Mouse (Mus musculus) layer of hippocampus, adult 11-12 months (tissue): ENCODE results near the gene Lmcd1.

Experiments used
- DNase-seq: peaks from one replicate; pipeline ENCODE4 v3.0.0; 2022; ENCODE audit warnings: low spot score

Gene Lmcd1

DNA sequence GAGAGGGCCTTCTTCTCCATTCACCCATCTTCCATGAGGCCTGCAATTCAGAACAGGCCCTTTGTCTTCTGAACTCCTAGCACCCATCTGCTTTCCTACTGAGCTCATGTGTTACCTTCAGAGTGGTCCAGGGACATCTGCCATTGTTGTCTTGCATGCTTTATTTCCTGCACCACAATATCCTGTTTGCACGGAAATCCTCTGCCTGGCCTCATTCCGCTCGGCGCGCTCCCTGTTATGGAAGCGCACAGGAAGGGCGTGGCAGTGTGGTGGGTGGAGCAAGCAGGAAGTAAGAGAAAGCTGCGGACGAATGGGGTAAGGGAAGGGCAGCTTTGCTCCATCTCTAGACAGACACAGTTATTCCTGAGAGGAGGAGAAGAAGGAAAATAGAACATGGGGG lies 14.1 kb downstream of the Lmcd1 start:
- no peak for DNase-seq

DNA sequence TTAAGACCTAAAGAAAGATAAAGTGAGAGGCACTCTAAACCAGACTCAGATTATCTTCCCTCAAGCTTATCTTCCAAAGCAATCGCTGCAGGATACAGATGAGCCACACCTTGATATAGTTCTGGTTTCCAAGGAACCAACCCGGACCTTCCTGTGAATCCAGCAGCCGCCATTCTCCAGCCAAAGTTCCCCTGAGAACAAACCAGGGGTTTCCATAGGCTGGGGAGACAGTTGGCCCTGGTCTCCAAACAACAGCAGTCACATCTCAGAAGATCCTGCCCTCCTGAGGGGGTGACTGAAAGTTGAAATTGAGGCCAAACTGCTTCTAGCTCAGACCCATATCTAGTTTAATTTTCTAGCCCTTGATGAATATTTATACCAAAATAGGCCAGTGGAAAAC lies 14.7 kb downstream of the Lmcd1 start:
- DNase-seq, result no peak

GRCm38 (mm10) chr6:112291146-112291545 lies 17.6 kb downstream of the Lmcd1 start:
- DNase-seq, result no peak

- DNase-seq, result no peak
These were observed 19.8 kb downstream of the Lmcd1 start for GRCm38 (mm10) chr6:112293320-112293719.

- no peak for DNase-seq
These were observed 21.7 kb downstream of the Lmcd1 start for GRCm38 (mm10) chr6:112295269-112295668.

GRCm38 (mm10) chr6:112300146-112300545 lies 26.6 kb downstream of the Lmcd1 start:
- DNase-seq, result no peak

DNA sequence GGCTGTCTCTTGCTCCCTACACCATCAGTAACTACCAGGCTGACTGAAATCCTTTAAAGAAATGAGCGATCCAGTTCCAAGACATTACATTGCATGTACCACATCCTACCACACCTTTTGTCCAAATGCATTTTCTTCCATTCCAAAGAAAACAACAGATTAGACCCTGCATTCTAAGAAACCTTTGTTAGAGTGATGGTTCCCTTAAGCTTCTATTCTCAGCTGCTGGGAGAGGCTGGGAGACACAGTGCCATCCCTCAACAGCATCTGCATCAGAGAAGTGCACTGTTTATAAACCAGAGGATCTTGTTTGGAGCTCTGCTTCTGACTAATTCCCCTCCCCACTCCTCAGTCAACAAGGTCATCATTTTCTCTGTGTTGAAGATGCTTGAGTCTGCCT lies 27.1 kb downstream of the Lmcd1 start:
- no peak for DNase-seq

DNA sequence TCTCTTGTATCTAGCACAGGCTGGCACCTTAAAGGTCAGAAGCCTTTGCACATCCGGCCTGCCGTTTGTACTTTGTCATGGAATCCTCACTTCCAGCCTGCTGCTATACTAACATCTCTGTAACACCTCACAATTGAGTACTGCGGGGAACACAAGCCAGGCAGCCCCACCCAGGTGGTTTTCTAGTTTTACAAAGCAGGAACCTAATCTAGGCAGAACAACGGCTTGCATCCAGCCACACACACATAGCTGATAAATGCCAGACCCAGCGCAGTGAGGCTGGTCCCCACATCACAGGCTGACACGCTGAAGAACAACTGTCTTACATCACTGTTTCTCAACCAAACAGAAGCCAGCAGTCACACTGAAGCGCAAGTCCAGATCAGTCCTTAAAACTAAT lies 28.7 kb downstream of the Lmcd1 start:
- no peak for DNase-seq

- DNase-seq, result no peak
These were observed 29.3 kb downstream of the Lmcd1 start for GRCm38 (mm10) chr6:112302814-112303383.

DNA sequence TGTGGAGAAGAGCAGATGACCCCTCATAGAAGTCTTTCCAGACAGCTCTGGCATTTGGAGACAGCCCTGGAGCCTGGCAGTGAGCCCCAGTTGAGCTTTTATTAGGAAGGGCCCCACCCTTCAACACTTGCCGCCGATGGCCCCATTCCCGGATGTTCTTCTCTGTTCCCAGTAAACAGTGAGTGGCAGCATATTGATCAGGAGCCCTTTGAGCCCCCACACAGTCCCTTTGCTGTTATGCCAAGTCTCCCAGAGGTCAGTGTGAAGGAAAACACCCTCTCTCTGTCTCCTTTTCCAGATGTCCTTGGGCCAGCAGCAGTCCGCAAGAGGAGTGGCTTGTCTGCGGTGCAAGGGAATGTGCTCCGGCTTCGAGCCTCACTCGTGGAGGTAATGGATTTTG lies 31.2 kb downstream of the Lmcd1 start:
- no peak for DNase-seq

- no peak for DNase-seq
These were observed 35.9 kb downstream of the Lmcd1 start for GRCm38 (mm10) chr6:112309330-112309938.

DNA sequence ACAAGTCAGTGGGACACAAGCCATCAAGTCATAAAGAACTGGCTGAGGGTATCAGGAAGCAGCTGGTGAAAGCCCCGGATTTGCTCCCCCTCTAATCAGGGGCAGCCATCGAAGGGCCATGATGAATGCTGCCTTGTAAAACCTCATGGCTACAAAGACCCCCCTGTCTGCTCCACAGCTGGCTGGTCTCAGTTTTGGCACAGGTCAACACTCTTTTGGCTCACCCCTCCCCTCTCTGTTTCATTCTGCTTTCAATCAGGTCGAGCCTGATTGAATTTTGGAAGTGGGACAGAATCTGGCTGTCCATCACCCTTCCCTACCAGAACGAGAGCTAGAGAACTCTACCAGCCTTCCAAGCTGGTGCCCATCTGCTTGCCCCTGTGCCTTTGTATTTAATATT lies 37.8 kb downstream of the Lmcd1 start:
- peak; percentile 12 for DNase-seq

- DNase-seq, result no peak
These were observed 45.9 kb downstream of the Lmcd1 start for GRCm38 (mm10) chr6:112319449-112319848.

DNA sequence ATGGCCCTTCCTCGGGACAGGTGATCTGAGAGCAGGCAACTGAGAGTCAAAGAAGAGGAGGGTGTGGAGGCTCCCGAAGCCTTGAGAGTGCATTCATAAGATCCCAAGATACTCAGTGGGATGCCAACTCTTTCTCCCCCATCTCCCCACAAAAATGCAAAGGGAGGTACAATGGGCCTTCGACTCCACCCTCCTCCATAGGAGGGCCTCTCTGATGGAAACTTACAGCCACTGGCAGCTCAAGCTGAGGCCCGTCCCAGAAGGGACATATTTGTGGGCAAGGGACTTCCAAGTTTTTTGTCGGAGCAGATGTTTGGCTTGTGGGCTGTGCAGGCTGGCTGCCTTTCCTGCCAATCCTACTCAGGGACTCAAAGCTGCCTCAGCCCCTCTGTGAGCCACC lies 47.1 kb downstream of the Lmcd1 start:
- no peak for DNase-seq

- no peak for DNase-seq
These were observed 49.4 kb downstream of the Lmcd1 start for GRCm38 (mm10) chr6:112322916-112323315.

DNA sequence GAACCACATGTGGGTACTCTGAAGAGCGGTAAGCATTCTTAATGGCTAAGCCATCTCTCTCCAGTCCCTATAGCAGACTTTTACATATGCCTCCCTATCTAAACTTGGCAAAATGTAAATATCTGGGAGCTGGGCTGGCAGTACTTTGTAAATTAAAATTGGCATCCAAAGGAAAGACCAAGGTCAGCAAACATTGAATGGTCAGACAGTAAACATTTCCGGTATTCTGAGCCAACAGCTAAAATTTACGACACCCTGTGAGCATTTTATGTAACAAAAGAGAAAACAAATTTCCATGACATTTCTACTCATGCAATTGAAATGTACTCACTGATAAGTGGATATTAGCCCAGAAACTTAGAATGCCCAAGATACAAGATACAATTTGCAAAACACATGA lies 51.7 kb downstream of the Lmcd1 start:
- DNase-seq, result no peak

DNA sequence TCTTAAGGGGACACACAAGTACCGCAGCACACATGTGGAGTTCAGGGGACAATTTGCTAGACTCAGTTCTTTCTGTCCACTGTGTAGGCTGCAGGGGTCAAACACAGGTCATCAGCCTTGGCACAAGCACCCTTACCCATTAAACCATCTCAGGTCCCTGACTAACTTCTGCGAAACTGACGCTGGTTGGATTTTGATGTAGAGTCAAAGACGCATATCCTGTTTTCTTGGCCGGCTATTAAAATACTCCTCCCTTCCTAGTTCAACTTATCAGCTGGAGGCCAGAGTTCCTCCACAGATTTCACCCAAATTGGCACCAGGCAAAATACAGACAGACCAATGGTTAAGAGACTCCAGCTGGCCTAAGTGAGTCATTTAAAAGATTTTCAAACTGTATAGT lies 54.2 kb downstream of the Lmcd1 start:
- no peak for DNase-seq

GRCm38 (mm10) chr6:112330520-112331222 lies 57.1 kb downstream of the Lmcd1 start:
- no peak for DNase-seq

- no peak for DNase-seq
These were observed 57.7 kb downstream of the Lmcd1 start for GRCm38 (mm10) chr6:112331223-112331598.

DNA sequence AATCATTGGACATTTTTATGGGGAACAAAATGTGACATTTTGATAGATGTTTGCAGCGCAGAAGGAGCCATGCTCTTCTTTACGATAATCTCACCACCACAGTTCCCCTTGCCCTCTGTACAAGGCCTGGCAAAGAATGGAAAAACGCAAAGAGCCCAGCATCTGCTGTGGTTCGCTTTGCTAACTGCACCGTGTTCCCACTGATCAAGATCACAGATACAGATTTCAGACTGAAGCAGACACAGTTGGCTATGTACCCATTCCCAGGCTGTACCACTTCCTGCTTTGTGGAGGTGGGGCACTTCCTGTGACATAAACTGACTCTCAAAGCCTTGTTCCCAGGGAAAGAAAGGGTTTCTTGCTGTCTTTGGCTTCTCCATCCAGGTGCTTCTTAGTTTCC lies 60.4 kb downstream of the Lmcd1 start:
- DNase-seq, result no peak

GRCm38 (mm10) chr6:112337667-112338066 lies 64.1 kb downstream of the Lmcd1 start:
- no peak for DNase-seq

DNA sequence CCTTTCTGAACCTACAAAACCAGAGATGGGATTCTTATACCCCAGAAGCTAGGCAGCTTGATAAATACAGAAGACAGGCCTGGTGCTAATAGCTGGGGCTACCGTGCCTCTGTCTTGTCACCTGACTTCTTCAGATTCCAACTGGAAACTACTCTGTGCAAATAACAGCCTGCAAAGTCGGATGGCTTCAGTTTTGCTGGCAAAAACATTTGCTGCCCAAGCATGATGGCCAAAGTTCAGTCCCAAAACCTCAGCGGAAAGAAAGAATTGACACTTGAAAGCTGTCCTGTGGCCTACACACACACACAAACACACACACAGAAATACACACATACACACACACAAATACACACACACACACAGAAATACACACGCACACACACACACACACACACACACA lies 65.5 kb downstream of the Lmcd1 start:
- DNase-seq, result no peak

DNA sequence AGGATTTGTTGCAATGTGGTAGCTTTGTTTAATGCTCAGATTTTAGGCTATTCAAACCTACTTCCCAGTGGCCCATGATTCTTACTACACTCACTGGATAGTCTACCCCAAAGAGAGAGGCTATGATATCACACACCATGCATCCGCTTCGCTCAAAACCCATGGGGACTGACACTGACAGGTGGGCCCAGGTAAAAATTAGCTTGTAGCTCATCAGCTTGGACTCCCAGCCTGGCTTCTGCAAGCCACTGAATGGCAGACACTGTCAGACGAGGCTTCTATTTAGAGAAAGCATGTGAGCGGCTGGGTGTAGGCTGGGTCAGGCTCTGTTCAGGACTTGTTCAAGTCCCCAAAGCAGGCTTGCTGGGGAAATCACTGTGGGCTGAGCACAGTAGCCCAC lies 76.9 kb downstream of the Lmcd1 start:
- no peak for DNase-seq

- DNase-seq, result no peak
These were observed 85.8 kb downstream of the Lmcd1 start for GRCm38 (mm10) chr6:112359341-112359740.
